Mouse (Mus musculus): ENCODE measurements around the gene Pax6.

The Pax6 gene

DNA sequence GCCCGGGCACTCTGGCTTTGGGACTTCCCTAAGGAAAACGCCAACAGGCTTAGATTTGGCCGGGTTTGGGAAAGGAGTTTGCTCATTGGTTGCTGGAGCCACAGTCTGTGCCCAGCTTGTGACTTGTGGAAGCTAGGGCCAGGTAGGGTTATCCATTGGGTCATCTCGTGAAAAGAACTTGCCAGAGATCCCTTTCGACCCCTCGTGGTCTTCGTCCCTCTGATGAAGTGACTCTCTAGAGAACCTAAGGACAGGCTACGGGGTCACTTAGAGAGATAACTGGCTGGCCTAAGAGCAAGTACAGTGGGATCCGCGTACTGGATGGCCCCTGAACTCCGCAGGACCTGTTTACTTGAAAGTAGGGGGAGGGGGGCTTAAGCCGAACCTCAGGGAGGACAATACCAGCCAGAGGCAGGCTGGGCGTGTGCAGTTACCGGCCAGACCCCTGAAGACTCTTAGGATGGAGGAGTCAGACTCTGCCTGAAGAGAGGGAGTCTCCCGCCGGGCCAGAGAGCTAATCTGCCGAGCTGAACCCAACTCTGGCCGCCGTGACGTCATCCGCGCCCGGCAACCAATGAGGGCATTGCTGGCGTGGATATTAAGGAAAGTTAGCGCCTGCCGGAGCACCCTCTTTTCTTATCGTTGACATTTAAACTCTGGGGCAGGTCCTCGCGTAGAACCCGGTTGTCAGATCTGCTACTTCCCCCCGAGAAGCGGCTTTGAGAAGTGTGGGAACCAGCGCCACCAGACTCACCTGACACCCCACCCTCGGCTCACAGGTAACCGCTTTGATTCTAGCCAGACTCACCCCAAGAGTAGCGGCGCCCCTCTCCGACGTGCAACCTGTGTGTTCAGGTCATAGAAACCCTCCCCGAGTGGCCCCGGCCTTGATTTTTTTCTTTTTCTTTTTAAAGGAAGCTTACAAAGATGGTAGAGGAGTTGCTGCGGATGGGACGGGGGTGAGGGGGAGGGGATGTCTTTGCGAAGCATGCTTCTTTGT is at the start of gene Pax6:
Gene Pax6, plus strand, starts transcription at position 630 of the 1,000 bp plus-strand sequence.
- no peak for DNase-seq (ENCODE audit: low spot score)

DNA sequence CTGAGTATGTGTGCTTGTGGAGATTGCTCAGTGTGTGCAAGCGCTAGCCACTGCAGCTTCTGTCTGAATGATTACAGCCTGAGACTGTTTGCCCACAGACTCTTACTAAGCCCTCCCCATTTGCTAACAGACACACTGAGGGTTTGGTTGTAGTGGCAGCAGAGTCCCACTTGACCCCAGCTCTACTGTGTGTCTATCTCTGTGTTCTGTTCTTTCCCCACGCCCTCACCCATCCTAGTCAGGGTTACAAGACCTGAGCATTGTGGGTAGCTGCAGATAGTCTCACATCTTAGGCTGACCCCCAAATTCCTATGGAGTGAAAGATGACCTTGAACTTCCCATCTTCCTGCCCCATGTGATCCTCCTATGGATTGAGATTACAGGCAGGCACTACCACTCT is 19.8 kb upstream of the Pax6 start:
- DNase-seq (ENCODE audit: low spot score): no peak

DNA sequence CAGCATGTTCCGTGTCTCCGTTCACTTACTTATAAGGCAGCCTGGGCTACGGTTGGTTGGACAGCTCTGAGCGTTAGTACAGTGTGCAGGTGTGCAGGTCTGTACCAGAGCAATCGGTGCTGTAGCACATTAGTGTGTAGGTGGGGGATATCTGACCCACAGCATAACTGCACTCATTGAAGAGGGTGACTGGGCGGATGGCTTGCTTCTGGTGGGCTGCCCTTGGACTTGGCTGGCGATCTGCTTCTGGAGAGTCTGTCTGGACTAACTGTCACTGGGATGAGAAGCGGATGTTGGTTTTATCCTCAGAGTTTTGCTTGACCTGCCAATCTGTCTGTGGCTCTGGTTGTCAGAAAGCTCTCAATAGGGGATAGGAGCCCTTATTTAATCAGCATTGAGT is 12.2 kb upstream of the Pax6 start:
- no peak for DNase-seq (ENCODE audit: low spot score)

DNA sequence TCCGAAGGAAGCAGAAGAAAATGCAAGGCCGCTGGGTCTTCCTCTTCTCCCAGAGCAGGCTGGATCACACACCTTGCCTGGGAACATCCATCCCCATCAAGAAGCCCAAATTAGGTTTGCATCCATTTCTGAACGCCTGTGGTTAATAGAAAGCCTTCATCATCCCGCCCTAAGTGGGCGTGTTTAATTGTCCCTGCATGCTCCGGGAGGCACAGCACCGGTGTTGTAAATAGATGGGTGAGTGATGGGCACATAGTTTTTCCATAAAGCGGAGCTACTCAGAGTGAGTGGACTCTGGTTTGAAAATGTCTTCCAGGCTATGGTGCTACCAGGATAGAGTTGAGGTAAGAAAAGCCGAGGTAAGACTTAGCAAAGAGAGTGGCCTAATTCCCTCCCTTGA is 9.3 kb upstream of the Pax6 start:
- DNase-seq (ENCODE audit: low spot score): no peak

DNA sequence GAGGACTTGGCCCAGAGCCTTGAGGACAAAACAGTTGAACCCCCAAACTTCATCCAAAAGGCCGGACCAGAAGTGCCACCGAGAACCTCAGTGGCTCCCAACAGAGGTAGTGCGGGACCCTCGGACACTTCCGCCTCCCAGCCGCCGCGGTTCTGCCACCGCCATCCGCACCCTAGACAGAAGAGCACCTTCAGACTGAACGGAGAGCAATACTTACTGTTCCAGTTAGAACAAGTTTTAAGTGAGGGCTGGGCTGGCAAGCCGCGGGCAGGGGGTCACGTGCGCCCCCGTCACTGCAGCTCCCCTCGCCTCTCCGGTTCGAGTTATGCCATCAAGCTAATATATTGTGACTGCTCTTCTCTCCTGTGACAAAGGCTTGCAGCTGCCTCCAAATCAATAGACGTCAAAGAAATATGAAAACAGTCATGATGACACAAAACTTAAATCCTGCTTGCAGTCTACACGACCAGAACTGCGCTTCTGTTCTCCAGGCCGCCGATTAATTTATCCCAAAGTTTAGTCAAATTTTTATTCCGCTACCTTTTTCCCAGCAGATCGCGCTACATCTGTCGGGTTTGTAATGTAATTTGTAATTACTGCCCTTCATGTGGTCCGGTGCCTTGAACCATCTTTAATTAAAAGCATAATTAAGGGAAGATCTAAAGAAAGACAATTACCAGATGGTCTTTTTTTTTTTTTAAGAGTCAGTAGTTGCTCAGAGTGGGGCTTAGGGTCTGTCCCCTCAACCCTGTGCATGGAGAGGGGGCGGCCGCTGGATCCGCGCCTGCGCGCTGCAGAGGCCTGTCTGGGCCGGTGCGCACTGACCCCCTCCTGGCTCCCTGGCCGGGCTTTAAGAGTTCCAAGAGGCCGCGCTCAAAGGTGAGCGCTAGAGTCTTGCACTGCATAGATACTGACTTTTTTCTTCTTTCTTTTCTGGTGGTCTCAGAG is 8.5 kb upstream of the Pax6 start:
- no peak for DNase-seq (ENCODE audit: low spot score)

DNA sequence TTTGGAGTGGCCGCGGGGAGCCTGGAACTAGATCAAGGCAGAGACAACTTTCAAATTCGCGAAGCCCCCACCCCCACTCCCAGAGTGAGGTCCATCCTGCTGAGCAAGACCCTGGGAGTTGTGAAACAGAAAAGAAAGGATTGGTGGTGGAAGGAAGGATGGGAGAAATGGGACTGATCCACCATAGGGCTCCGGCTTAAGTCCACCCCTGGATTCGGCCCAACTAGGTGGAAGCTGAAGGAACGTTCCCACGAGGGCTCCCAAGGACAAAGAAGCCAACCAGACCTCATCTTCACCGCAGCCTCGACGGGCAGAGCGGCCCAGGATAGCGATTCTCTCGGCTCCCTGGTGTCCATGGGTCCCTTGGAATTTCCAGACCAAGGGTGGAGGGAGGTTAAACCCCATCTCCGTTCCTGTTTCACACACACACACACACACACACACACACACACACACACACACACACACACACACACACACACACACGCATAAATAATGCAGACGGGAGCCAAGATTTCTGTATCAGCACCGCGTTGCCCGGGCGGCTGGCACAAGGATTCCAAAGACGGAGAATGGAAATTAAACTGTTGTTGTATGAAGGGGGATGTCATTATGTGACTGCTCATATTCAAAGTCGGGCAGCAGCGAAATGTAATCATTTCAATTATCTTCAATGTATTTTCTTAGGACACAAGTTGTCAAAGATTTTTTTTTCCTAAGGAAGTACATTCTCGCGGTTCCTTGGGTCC is 7.7 kb upstream of the Pax6 start:
- no peak for DNase-seq (ENCODE audit: low spot score)

DNA sequence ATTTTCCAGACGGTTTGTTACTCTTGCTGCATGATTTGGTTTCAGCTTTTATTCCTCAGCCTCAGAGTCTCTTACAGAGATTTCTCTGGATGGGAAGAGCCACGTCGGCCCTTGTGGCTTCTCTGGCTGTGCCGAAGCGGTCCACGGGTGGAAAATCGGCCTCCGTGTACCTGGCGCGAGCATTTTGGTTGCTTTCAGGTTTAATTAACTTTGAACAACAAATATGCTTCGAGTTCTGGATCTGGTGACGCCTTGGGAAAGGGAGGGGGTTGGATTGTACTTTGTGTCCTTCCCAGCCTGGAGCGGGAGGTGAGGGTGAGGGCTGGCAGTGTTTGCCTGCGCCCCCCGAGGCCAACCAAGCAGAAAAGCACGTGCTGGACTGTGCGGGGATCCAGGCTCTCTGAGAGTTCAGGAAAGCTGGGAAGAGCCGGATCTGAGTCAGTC is 7.1 kb upstream of the Pax6 start:
- no peak for DNase-seq (ENCODE audit: low spot score)

DNA sequence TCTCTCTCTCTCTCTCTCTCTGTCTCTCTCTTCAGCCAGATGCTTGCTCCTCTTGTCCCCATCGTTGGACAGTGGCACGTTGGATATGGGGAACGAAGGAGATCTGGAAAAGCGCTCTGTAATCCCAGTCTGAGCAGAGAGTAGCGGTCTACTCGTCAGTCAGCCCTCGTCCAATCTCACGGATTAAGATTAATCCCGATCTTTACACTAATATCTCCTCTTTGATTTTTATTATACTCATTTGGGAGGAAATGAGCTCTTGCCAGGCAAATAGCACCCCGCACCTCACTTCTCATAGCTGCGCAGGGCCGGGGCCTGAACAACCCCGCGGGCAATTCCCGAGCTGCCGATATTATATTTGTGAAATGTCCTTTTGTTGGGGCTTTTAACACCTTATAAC is 6.6 kb upstream of the Pax6 start:
- no peak for DNase-seq (ENCODE audit: low spot score)

DNA sequence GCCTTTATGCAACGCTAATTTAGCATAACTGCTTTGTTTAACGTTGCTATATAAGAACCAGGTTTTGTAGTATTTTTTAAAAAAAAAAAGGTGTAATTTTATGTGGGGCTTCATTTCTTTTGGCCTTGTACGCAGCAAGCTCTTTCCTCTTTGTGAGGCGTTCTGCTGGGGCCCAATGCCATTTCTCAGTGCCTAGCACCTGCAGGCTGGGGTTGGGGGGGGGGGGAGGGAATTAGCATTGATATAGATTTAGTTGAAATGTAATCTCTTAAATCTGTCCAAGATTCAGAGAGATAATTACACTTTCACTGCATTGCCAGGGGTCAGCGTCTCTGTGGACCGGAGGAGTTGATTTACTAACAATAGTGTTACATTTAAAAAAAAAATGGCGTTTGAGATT is 6.1 kb upstream of the Pax6 start:
- DNase-seq (ENCODE audit: low spot score): no peak

DNA sequence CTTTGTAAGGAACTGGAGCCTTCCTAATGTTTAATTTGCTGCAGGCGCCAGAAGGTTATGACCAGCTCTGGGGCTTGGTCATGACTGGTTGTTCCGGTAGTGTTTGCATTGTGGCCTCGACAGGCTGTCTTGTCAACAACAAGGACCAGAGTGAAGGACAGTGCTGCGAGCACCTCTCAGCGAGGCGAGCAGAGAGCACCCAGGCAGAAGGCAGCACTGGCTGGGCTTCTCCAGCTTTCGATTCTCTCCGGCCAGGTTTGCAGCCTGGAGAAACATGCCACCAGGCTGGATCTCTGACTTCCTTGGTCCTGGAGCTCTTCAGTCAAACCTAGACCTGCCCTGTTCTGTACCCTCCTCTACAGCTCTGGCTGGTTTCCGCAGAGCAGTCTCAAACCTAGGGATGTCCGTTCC is 5.6 kb upstream of the Pax6 start:
- no peak for DNase-seq (ENCODE audit: low spot score)

DNA sequence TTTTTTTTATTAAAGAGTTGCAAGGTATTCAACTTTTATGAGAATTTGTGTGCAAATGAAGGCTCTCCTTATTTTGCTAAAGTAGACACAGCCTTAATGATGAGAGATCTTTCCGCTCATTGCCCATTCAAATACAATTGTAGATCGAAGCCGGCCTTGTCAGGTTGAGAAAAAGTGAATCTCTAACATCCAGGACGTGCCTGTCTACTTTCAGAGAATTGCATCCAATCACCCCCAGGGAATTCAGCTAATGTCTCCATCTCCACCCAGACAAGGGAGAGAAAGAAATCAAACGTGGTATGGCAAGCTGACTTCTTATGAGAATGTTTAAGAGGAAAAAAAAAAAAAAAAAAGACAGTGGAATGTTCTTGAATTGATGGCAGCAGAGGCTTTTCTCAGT is 3.7 kb upstream of the Pax6 start:
- no peak for DNase-seq (ENCODE audit: low spot score)

DNA sequence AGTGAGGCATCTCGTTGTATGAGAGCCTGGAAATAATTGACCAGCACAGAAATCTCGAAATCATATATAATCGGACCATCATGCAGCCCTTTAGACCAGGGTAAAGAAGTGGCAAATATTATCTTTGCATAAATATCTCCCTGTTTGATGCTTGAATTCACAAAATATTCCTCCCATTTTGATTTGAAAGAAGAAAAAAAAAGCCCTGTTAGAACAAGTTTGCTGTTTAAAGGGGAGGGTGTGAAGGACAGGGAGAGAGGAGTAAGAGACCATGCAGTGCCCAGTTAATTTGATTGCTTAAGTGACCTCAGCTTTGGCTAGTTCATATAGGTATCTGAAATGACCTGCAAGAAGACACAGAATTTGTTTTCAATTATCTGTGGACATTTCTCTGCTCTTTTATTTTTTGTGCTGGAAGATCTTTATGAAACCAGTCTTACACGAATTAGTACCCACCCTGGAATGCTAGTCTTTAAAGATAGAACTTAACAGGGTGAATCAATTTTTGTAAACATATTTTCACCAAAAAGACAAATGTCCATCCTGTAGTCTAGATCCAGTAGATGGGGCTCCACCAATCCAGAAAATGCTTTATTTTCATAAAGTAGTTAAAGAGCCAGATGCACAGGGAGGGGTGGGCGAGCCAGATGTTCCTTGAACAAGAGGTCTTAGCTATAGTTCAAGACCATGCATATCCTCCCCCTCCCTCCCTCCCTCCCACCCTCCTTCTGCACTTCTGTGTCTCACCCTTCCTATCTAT is 3.0 kb upstream of the Pax6 start:
- no peak for DNase-seq (ENCODE audit: low spot score)

DNA sequence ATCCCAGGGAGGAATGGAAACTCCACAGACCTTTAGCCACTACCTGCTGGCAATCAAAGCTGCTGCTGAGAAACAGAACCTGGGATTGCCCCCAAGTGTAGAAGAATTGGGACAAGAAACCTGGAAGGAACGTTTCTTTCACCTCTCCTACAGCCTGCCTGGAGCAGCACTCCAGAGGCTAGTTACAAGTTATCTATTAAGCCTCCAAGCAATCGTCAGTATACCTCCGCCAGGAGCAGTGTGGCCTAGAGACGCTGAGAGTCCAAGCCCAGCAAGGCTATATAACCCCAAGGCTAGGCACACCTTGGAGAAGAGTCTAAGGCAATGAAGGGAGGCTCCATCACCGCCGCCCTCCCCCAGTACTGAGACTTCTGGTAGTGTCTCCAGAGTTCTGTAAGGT is 2.4 kb upstream of the Pax6 start:
- DNase-seq (ENCODE audit: low spot score): no peak

DNA sequence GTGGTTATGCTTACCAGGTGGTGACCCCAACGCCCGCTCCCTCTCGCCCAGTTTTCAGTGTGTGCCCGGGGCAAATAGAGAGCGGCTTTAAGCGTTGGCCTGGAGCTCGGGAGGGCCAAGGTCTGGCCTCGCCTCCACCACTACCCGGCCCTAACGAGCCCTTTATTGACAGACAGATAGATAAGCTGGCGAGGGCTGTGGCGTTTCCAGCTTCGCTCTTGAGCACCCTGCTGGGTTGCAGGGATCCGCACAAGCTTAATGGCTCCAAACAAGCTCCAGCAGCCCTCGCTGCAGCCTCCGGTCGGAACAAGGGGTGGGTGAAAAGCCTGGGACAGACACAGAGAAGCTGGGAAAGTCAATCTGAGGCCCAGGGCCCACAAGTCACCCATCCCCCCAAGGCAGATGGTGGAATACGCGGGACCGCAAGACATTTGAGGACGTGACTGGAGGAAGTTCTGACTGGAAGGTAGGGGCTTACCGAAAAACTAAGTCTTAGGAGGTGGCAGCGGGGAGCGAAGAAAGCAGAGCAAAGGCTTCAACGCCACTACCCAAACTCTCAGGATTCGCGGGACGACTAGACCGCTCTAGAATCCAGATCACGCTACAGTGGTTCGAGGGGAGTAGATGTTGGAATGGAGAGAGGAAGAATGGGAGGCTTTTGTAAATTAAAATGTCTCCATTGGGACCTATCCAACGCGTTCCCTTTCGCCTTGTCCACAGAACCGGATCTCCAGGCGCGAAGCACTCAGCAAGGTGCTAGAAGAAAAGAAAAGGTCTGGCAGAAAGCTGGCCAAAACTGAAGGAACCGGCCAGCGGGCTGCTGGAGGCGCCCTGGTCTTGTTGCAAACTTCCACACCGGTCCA is 1.7 kb upstream of the Pax6 start:
- DNase-seq (ENCODE audit: low spot score): no peak

DNA sequence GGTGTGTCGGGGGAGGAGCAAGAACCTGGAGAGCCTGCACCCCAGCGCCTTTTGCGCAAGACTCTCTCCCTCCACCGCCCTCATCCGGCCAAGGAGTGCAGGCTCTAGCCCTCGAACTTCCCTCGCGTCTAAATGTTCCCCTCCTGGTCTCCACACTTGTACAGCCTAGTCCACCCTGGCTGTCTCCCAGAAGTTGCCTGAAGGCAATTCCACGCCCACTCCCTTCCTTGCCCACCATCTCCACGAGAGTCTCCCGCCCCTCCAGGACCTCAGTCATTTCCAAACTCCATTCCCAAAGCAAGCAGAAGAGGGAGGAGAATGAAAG is 1.1 kb upstream of the Pax6 start:
- DNase-seq (ENCODE audit: low spot score): no peak

DNA sequence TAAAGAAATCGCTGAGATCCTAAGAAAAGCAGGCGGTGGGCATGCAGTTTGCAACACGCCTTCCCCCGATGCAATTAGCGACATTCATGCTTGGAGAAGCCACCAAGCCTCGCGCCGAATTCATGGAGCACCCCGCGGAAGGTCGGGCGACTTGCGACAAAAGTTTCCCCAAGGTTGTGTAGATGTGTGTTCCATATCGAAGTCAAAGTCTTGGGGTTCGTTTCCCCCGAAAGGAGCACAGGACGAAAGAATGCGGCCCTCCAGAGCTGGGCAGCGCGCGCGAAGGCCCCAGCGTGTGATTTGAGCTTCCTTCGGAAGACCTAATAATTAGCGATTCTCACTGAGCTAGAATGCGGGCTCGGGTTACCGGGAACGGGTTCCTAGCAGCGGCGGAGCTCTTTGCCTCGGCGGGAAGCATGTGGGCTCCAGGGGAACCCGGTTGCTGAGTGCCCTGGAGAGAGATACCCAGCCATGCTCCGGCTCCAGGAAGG is 716 bp downstream of the Pax6 start:
- no peak for DNase-seq (ENCODE audit: low spot score)

DNA sequence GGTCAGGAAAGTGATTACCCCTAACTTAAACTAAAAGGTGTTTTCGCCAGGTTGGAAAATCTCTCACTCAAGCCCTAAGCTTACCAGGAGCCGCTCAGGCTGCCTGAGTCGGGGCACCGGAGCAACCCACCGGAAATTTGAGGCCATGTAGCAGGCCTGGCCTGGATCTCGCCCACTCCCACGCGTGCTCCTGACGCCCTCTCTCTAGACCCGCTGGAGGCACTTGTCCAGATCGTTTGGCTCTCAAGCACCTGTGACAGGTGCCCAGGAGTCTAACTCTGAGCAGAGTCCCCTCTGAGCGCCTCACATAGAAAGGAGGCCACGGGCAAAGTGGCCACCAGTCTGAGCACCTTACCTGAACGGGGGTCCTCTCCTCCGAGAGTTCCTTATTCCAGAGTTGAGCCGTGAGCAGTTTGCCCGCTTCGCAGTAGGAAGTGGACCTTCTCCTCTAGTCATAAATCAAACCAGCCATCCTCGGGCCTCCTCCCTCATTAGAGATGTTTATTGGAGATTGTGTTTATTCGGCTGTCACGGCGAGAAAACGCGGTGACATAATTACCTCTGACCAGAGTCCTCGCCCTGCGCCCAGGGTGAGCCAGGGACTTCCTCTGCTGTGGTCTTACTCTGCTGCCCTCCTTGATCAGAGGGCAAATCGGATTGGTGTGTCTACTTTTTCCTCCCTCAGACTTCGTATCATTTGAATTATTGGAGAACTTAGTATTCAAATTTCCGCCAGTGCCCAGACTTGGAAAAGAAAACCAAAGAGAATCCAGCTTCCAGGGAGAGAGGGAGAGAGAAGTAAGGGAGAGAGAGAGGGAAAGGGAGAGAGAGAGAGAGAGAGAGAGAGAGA is 1.4 kb downstream of the Pax6 start:
- no peak for DNase-seq (ENCODE audit: low spot score)

DNA sequence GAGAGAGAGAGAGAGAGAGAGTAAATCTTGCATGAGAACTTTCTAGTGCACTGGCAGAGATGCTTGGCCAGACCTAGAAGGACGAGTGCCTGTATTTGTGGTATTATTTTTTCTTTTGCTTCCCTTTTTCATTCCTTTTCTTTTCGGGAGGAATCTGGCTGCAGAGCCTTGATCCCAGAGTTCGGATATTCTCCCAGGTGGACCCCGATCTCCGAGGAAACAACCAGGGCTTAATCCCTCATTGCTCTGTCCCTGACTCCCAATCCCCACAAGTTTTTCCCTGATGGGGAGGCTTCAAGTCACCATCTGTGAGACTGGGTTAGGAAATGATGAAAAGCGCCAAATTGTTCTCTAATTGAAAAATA is 2.0 kb downstream of the Pax6 start:
- DNase-seq (ENCODE audit: low spot score): no peak

DNA sequence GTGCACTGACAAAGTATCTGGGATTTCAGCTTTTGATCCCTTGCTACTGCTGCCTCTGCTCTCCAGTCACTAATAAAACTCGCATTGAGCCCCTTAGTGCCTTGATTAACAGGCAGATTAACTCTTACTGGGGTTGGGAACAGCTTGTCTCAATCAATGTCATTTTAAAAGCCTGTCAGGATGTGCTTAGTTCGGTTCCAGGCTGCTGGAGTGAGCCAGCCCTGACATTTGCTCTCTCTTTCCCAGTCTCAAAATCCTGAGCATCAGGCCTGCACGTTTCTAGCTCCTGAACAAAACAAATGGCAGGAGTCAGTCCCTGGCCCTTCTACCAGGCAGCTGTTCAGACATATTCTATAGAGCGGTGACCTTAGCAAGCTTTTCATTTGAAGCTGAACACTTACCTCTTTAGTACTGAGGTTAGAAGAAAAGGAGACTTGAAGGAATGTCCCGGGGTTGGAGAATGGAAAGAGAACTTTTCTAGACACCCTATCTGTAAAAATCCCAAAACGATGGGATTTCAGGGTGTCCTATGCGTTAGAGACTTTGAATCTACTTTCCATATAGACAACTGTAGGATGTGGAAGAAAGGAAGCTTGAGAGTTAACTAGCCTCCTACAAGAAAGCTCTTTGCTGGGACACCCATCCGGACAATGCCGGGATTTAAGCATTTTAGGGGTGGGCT is 2.6 kb downstream of the Pax6 start:
- DNase-seq (ENCODE audit: low spot score): no peak

Measured in urinary bladder, postnatal 25 days (tissue).